Mouse (Mus musculus): Measurements from ENCODE around the gene Gm2a. TPM values are rescaled to one million over a fixed set of nuclear protein-coding genes. Genes with fewer than 3 reads are reported as not detected.

Gene Gm2a
- polyA plus RNA-seq, 1 experiment from 2014 or later: 15.6 TPM

DNA sequence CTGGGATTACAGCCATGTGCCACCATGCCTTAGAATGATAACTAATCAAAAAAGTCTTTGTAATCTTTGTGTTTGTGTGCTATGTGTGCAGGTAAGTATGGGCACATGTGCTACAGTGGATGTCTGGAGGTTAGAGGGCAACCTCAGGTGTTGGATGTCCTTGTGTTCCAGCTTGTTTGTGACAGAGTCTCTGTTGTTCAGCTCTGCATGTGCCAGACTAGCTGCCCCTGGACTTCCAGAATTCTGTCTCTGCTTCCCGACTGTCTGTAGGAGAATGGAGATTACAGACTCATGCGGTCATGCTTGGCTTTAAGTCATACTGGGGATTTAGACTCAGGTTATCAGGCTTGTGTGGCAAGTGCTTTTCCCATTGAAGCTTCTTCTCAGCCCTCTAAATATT, 16.4 kb downstream of the Gm2a start:
- Histone ChIP-seq H3K9me3 (ENCODE audit: control insufficient read depth, low read length) (no peaks in the 10 kb centered on the region), H3K27ac (ENCODE audit: low read depth, low read length) (no peak overlapping the region), H3K9ac (ENCODE audit: low read depth, low read length) (no peak overlapping the region), H3K36me3 (ENCODE audit: control insufficient read depth, insufficient read depth, low read length) (no peaks in the 10 kb centered on the region), H3K27me3 (ENCODE audit: control insufficient read depth, insufficient read depth, low read length) (no peaks in the 10 kb centered on the region), H3K4me3 (ENCODE audit: low read depth, low read length) (no peak overlapping the region), H3K4me2 (replicated peaks; ENCODE audit: low read depth, low read length) (no peak overlapping the region), H3K4me1 (replicated peaks; ENCODE audit: control insufficient read depth, insufficient read depth, low read length) (no peaks in the 10 kb centered on the region)
- ATAC-seq (ENCODE audit: low FRiP score) (no peak), DNase-seq (ENCODE audit: low spot score) (no peak)
- WGBS: 82% methylated on average over 2 of the region's 2 CpGs

DNA sequence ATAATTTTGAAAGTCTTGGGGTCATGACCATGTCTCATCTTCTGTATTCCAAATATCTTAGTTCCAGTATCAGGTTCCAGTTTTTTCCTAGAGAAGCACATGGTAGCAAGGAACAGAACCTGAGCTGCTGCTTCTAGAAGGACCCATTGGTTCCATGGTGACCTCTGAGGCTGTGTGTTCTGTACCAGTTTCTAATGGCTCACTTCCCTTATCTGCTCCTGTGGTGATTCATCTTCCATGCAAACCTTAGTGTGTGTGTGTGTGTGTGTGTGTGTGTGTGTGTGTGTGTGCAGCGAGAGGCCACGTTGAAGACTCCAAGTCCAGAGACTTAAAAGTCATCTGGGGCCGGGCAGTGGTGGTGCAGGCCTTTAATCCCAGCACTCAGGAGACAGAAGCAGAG, 18.1 kb downstream of the Gm2a start:
- 89% methylated on average over 3 of the region's 3 CpGs for WGBS

DNA sequence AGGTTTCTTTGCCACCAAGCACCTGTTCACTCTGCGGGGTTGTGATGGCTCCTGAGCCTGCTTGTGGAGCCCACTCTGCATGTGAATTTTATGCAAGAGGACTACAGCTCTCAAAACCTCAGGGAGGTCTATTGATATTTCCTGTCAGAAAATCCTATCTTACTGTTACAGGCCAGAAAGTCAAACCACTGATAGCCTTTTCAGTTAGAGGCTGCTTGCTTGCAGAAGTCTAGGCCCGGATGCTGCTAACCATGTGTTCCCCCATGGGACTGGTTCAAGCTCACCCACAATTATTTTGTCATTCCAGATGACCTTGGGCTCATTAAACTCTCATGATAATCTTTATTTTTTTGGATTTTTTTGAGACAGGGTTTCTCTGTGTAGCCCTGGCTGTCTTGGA, 19.1 kb downstream of the Gm2a start:
- DNase-seq (ENCODE audit: low spot score): no peak

More for the DNA sequence above, 18.1 kb downstream of the Gm2a start:
- H3K4me2 ChIP-seq (replicated peaks; ENCODE audit: low read depth, low read length): no peak overlapping the region
- DNase-seq (ENCODE audit: low spot score): no peak
- no peak overlapping the region for H3K9ac ChIP-seq (ENCODE audit: low read depth, low read length)
- ATAC-seq (ENCODE audit: low FRiP score): no peak
- no peak overlapping the region for H3K27ac ChIP-seq (ENCODE audit: low read depth, low read length)
- no peak overlapping the region for H3K4me3 ChIP-seq (ENCODE audit: low read depth, low read length)
- H3K27me3 ChIP-seq (ENCODE audit: control insufficient read depth, insufficient read depth, low read length): no peaks in the 10 kb centered on the region
- no peaks in the 10 kb centered on the region for H3K4me1 ChIP-seq (replicated peaks; ENCODE audit: control insufficient read depth, insufficient read depth, low read length)
- H3K36me3 ChIP-seq (ENCODE audit: control insufficient read depth, insufficient read depth, low read length): no peaks in the 10 kb centered on the region
- H3K9me3 ChIP-seq (ENCODE audit: control insufficient read depth, low read length): no peaks in the 10 kb centered on the region

DNA sequence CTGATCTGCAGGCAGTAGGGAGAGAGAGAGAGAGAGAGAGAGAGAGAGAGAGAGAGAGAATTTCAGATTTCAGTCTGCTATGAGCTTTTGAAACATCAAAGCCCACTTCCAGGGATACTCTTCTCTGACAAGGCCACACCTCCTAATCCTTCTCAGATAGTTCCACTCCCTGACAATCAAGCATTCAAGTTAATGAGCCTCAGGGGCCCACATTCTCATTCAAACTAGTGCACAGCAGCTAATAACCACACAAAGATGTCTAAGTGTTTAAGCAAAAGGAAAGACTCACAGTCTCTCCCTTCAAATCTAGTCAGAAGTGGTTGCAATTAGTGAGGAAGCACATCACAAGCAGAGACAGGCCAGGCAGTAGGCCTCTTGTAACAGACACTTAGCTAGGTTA, 22.4 kb downstream of the Gm2a start:
- ATAC-seq (ENCODE audit: low FRiP score) (no peak), DNase-seq (ENCODE audit: low spot score) (no peak)
- Histone ChIP-seq H3K4me3 (ENCODE audit: low read depth, low read length) (no peak overlapping the region), H3K4me2 (replicated peaks; ENCODE audit: low read depth, low read length) (no peak overlapping the region), H3K27ac (ENCODE audit: low read depth, low read length) (no peak overlapping the region), H3K4me1 (replicated peaks; ENCODE audit: control insufficient read depth, insufficient read depth, low read length) (no peaks in the 10 kb centered on the region), H3K36me3 (ENCODE audit: control insufficient read depth, insufficient read depth, low read length) (no peaks in the 10 kb centered on the region), H3K9ac (ENCODE audit: low read depth, low read length) (no peak overlapping the region), H3K9me3 (ENCODE audit: control insufficient read depth, low read length) (no peaks in the 10 kb centered on the region), H3K27me3 (ENCODE audit: control insufficient read depth, insufficient read depth, low read length) (no peaks in the 10 kb centered on the region)

More for the DNA sequence above, 19.1 kb downstream of the Gm2a start:
- Histone ChIP-seq H3K4me2 (replicated peaks; ENCODE audit: low read depth, low read length) (no peak overlapping the region), H3K9ac (ENCODE audit: low read depth, low read length) (no peak overlapping the region), H3K36me3 (ENCODE audit: control insufficient read depth, insufficient read depth, low read length) (no peaks in the 10 kb centered on the region), H3K27me3 (ENCODE audit: control insufficient read depth, insufficient read depth, low read length) (no peaks in the 10 kb centered on the region), H3K4me1 (replicated peaks; ENCODE audit: control insufficient read depth, insufficient read depth, low read length) (no peaks in the 10 kb centered on the region), H3K4me3 (ENCODE audit: low read depth, low read length) (no peak overlapping the region), H3K27ac (ENCODE audit: low read depth, low read length) (no peak overlapping the region), H3K9me3 (ENCODE audit: control insufficient read depth, low read length) (no peaks in the 10 kb centered on the region)
- no peak for ATAC-seq (ENCODE audit: low FRiP score)
- WGBS: 85% methylated on average over 2 of the region's 2 CpGs

DNA sequence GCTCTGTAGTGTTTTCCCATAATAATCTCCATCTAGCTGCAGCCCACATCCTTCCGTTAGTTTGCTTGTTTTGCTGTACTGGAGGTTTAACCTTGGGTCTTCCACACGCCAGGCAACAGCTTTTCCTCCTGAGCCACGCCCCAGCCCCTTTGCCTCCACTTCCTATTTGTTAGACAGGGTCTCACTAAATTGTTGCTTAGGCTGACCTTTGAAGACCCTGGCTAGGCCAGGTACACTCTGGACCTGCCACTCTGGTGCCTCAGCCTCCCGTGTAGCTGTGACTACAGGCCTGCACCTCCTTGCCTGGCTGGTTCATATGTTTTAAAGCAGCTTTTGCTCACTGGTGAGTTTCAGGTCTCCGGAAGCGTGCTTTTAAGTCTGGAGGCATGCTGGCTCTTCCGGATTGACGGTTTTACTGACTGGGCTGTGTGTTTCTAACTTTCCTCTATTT, 22.9 kb downstream of the Gm2a start:
- no peak overlapping the region for H3K27ac ChIP-seq (ENCODE audit: low read depth, low read length)
- no peaks in the 10 kb centered on the region for H3K27me3 ChIP-seq (ENCODE audit: control insufficient read depth, insufficient read depth, low read length)
- WGBS: 86% methylated on average over 8 of the region's 8 CpGs
- no peaks in the 10 kb centered on the region for H3K36me3 ChIP-seq (ENCODE audit: control insufficient read depth, insufficient read depth, low read length)
- no peak overlapping the region for H3K4me3 ChIP-seq (ENCODE audit: low read depth, low read length)
- H3K9me3 ChIP-seq (ENCODE audit: control insufficient read depth, low read length): no peaks in the 10 kb centered on the region
- no peak overlapping the region for H3K4me2 ChIP-seq (replicated peaks; ENCODE audit: low read depth, low read length)
- no peak overlapping the region for H3K9ac ChIP-seq (ENCODE audit: low read depth, low read length)
- no peak for DNase-seq (ENCODE audit: low spot score)
- H3K4me1 ChIP-seq (replicated peaks; ENCODE audit: control insufficient read depth, insufficient read depth, low read length): no peaks in the 10 kb centered on the region
- no peak for ATAC-seq (ENCODE audit: low FRiP score)

DNA sequence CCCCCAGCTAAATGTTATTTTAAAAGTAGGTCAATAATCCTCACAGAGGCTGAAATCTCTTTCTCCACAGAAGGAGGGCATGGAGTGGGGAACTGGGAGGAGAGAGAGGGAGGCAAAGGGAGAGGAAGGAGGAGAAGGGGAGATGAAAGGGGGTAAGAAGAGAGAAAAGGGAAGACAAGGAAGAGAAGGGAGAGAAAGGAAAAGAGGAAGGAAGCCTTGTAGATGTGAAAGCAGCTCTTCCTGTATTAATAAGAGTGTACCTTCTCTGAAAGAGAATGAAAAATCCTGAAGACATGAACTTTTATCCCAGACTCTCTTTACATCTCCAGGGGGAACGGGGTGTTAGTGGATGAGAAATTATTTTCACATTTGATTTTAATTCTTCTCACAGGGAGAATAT, 23.5 kb downstream of the Gm2a start:
- ATAC-seq (ENCODE audit: low FRiP score): no peak
- 97% methylated on average over 1 of the region's 1 CpGs for WGBS
- H3K4me2 ChIP-seq (replicated peaks; ENCODE audit: low read depth, low read length): no peak overlapping the region

DNA sequence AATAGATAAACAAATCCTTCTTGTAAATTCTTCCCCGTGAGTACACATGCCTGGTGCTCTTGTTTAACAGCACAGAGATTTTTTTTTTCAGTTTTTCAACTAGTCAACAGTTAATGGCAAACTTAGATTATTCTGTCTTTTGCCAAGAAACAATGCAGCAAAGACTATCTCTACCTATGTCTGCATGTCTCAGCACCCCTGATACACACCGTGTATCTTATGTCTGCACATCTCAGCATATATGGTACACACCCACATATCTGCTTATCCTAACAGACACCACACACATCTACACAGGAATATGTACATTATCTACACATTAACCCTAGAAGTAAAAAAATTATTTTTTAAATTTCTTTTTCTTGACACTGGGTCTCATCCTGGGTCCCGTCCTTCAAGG, 28.7 kb downstream of the Gm2a start:
- Histone ChIP-seq H3K4me2 (replicated peaks; ENCODE audit: low read depth, low read length) (no peak overlapping the region), H3K27me3 (ENCODE audit: control insufficient read depth, insufficient read depth, low read length) (no peaks in the 10 kb centered on the region), H3K27ac (ENCODE audit: low read depth, low read length) (no peak overlapping the region), H3K36me3 (ENCODE audit: control insufficient read depth, insufficient read depth, low read length) (no peaks in the 10 kb centered on the region), H3K9ac (ENCODE audit: low read depth, low read length) (no peak overlapping the region), H3K9me3 (ENCODE audit: control insufficient read depth, low read length) (no peaks in the 10 kb centered on the region), H3K4me1 (replicated peaks; ENCODE audit: control insufficient read depth, insufficient read depth, low read length) (no peaks in the 10 kb centered on the region), H3K4me3 (ENCODE audit: low read depth, low read length) (no peak overlapping the region)
- ATAC-seq (ENCODE audit: low FRiP score): no peak
- DNase-seq (ENCODE audit: low spot score): no peak
- WGBS: 89% methylated on average over 3 of the region's 3 CpGs

More for the DNA sequence above, 23.5 kb downstream of the Gm2a start:
- Histone ChIP-seq H3K9ac (ENCODE audit: low read depth, low read length) (no peak overlapping the region), H3K9me3 (ENCODE audit: control insufficient read depth, low read length) (no peaks in the 10 kb centered on the region), H3K4me3 (ENCODE audit: low read depth, low read length) (no peak overlapping the region), H3K27ac (ENCODE audit: low read depth, low read length) (no peak overlapping the region), H3K4me1 (replicated peaks; ENCODE audit: control insufficient read depth, insufficient read depth, low read length) (no peaks in the 10 kb centered on the region), H3K27me3 (ENCODE audit: control insufficient read depth, insufficient read depth, low read length) (no peaks in the 10 kb centered on the region), H3K36me3 (ENCODE audit: control insufficient read depth, insufficient read depth, low read length) (no peaks in the 10 kb centered on the region)
- DNase-seq (ENCODE audit: low spot score): no peak

DNA sequence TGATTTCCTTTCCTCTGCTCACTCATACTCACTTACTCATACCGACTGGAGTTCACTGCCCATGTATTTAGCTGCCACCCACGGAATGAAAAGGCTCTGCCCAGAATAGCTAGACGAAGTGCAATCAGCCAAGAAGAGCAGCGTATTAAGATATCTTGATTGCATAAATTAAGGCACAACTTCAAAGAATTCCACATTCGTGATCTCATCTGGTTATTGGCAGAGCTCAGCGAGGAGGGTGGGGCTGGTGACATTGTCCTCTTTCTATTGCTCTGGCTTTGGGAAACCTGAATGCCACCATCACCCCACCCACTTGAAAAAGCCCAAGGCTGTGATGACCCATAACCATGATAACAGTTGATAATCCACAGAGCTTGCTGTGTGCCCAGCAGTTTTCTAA, 30.0 kb downstream of the Gm2a start:
- DNase-seq (ENCODE audit: low spot score): no peak
- H3K27me3 ChIP-seq (ENCODE audit: control insufficient read depth, insufficient read depth, low read length): no peaks in the 10 kb centered on the region
- ATAC-seq (ENCODE audit: low FRiP score): no peak

DNA sequence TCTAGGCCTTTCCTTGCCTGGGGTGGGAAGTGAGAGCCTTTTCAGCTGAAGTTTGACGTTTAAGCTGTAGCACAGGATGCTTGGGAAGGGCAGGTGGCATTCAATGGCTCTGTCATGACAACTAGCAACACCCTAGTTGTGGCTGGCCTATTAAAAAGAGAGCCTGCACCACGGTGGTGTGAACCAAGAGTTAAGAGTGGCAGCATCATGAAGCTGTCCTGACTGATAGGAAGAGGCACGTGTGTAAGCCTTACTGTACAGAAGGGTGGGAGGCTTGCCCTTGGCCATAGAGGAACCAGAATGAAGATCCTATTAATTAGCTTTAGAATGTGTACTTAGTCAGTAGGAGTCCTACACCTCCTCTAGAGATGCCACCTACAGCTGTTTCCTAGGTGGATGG, 30.5 kb downstream of the Gm2a start:
- H3K4me1 ChIP-seq (replicated peaks; ENCODE audit: control insufficient read depth, insufficient read depth, low read length): no peaks in the 10 kb centered on the region
- no peak overlapping the region for H3K4me3 ChIP-seq (ENCODE audit: low read depth, low read length)
- no peaks in the 10 kb centered on the region for H3K27me3 ChIP-seq (ENCODE audit: control insufficient read depth, insufficient read depth, low read length)
- no peaks in the 10 kb centered on the region for H3K36me3 ChIP-seq (ENCODE audit: control insufficient read depth, insufficient read depth, low read length)
- no peak overlapping the region for H3K27ac ChIP-seq (ENCODE audit: low read depth, low read length)
- no peak overlapping the region for H3K9ac ChIP-seq (ENCODE audit: low read depth, low read length)
- no peaks in the 10 kb centered on the region for H3K9me3 ChIP-seq (ENCODE audit: control insufficient read depth, low read length)
- H3K4me2 ChIP-seq (replicated peaks; ENCODE audit: low read depth, low read length): no peak overlapping the region
- ATAC-seq (ENCODE audit: low FRiP score) (no peak), DNase-seq (ENCODE audit: low spot score) (no peak)
- WGBS: 87% methylated on average over 3 of the region's 3 CpGs

More for the DNA sequence above, 30.0 kb downstream of the Gm2a start:
- Histone ChIP-seq H3K4me2 (replicated peaks; ENCODE audit: low read depth, low read length) (no peak overlapping the region), H3K36me3 (ENCODE audit: control insufficient read depth, insufficient read depth, low read length) (no peaks in the 10 kb centered on the region), H3K4me1 (replicated peaks; ENCODE audit: control insufficient read depth, insufficient read depth, low read length) (no peaks in the 10 kb centered on the region), H3K4me3 (ENCODE audit: low read depth, low read length) (no peak overlapping the region), H3K9me3 (ENCODE audit: control insufficient read depth, low read length) (no peaks in the 10 kb centered on the region), H3K9ac (ENCODE audit: low read depth, low read length) (no peak overlapping the region), H3K27ac (ENCODE audit: low read depth, low read length) (no peak overlapping the region)
- 80% methylated on average over 6 of the region's 6 CpGs for WGBS
